Mouse (Mus musculus): ENCODE measurements at regions not wholly inside any gene's neighbourhood (a gene's known extent, or its start where the extent isn't known, plus 50 kb on each side); places are given as distances from the start of the nearest gene placed in this dataset.

- no peaks in the 10 kb centered on the region for H3K27me3 ChIP-seq (ENCODE audit: control insufficient read depth, insufficient read depth, low read length)
- H3K27ac ChIP-seq (ENCODE audit: control insufficient read depth, insufficient read depth, low read depth, low read length) = no peak overlapping the region
- H3K4me3 ChIP-seq (ENCODE audit: control insufficient read depth, low read depth, low read length) = no peak overlapping the region
- H3K36me3 ChIP-seq (ENCODE audit: control insufficient read depth, insufficient read depth, low read length) = no peaks in the 10 kb centered on the region
- H3K4me1 ChIP-seq (ENCODE audit: control insufficient read depth, insufficient read depth, low read length) = no peaks in the 10 kb centered on the region
- TF ChIP-seq CTCF (IDR thresholded peaks at IDR 0.05; ENCODE audit: control insufficient read depth, insufficient read depth, insufficient replicate concordance, low read depth, low read length) (no peak), POLR2A (IDR thresholded peaks at IDR 0.05; ENCODE audit: control insufficient read depth, low read depth, low read length) (no peak)
These were observed 90.9 kb upstream of the Klf12 start for GRCm38 (mm10) chr14:100375218-100375983.

GRCm38 (mm10) chr14:100374494-100375217 lies 90.2 kb upstream of the Klf12 start:
- no peak for TF ChIP-seq POLR2A (IDR thresholded peaks at IDR 0.05; ENCODE audit: control insufficient read depth, low read depth, low read length)
- no peak overlapping the region for H3K27ac ChIP-seq (ENCODE audit: control insufficient read depth, insufficient read depth, low read depth, low read length)
- H3K4me3 ChIP-seq (ENCODE audit: control insufficient read depth, low read depth, low read length) = no peak overlapping the region
- H3K4me1 ChIP-seq (ENCODE audit: control insufficient read depth, insufficient read depth, low read length) = no peaks in the 10 kb centered on the region
- H3K27me3 ChIP-seq (ENCODE audit: control insufficient read depth, insufficient read depth, low read length) = no peaks in the 10 kb centered on the region
- no peaks in the 10 kb centered on the region for H3K36me3 ChIP-seq (ENCODE audit: control insufficient read depth, insufficient read depth, low read length)

GRCm38 (mm10) chr14:100366234-100366864 lies 81.9 kb upstream of the Klf12 start:
- TF ChIP-seq POLR2A (IDR thresholded peaks at IDR 0.05; ENCODE audit: control insufficient read depth, low read depth, low read length) (no peak), CTCF (IDR thresholded peaks at IDR 0.05; ENCODE audit: control insufficient read depth, insufficient read depth, insufficient replicate concordance, low read depth, low read length) (no peak)
- Histone ChIP-seq H3K27me3 (ENCODE audit: control insufficient read depth, insufficient read depth, low read length) (no peaks in the 10 kb centered on the region), H3K4me3 (ENCODE audit: control insufficient read depth, low read depth, low read length) (no peak overlapping the region), H3K4me1 (ENCODE audit: control insufficient read depth, insufficient read depth, low read length) (no peaks in the 10 kb centered on the region), H3K36me3 (ENCODE audit: control insufficient read depth, insufficient read depth, low read length) (no peaks in the 10 kb centered on the region), H3K27ac (ENCODE audit: control insufficient read depth, insufficient read depth, low read depth, low read length) (no peak overlapping the region)

- H3K4me3 ChIP-seq (ENCODE audit: control insufficient read depth, low read depth, low read length) = no peak overlapping the region
- no peak overlapping the region for H3K27ac ChIP-seq (ENCODE audit: control insufficient read depth, insufficient read depth, low read depth, low read length)
- no peaks in the 10 kb centered on the region for H3K4me1 ChIP-seq (ENCODE audit: control insufficient read depth, insufficient read depth, low read length)
- no peaks in the 10 kb centered on the region for H3K27me3 ChIP-seq (ENCODE audit: control insufficient read depth, insufficient read depth, low read length)
- TF ChIP-seq CTCF (IDR thresholded peaks at IDR 0.05; ENCODE audit: control insufficient read depth, insufficient read depth, insufficient replicate concordance, low read depth, low read length) (no peak), POLR2A (IDR thresholded peaks at IDR 0.05; ENCODE audit: control insufficient read depth, low read depth, low read length) (no peak)
- H3K36me3 ChIP-seq (ENCODE audit: control insufficient read depth, insufficient read depth, low read length) = no peaks in the 10 kb centered on the region
These were observed 78.3 kb upstream of the Klf12 start for GRCm38 (mm10) chr14:100362786-100363185.

GRCm38 (mm10) chr14:100361346-100362029 lies 77.0 kb upstream of the Klf12 start:
- TF ChIP-seq CTCF (IDR thresholded peaks at IDR 0.05; ENCODE audit: control insufficient read depth, insufficient read depth, insufficient replicate concordance, low read depth, low read length) (no peak), POLR2A (IDR thresholded peaks at IDR 0.05; ENCODE audit: control insufficient read depth, low read depth, low read length) (no peak)
- no peak overlapping the region for H3K4me3 ChIP-seq (ENCODE audit: control insufficient read depth, low read depth, low read length)
- H3K4me1 ChIP-seq (ENCODE audit: control insufficient read depth, insufficient read depth, low read length) = no peaks in the 10 kb centered on the region
- H3K36me3 ChIP-seq (ENCODE audit: control insufficient read depth, insufficient read depth, low read length) = no peaks in the 10 kb centered on the region
- no peak overlapping the region for H3K27ac ChIP-seq (ENCODE audit: control insufficient read depth, insufficient read depth, low read depth, low read length)
- H3K27me3 ChIP-seq (ENCODE audit: control insufficient read depth, insufficient read depth, low read length) = no peaks in the 10 kb centered on the region

- no peak overlapping the region for H3K4me3 ChIP-seq (ENCODE audit: control insufficient read depth, low read depth, low read length)
- no peaks in the 10 kb centered on the region for H3K4me1 ChIP-seq (ENCODE audit: control insufficient read depth, insufficient read depth, low read length)
- H3K36me3 ChIP-seq (ENCODE audit: control insufficient read depth, insufficient read depth, low read length) = no peaks in the 10 kb centered on the region
- TF ChIP-seq POLR2A (IDR thresholded peaks at IDR 0.05; ENCODE audit: control insufficient read depth, low read depth, low read length) = no peak
- TF ChIP-seq CTCF (IDR thresholded peaks at IDR 0.05; ENCODE audit: control insufficient read depth, insufficient read depth, insufficient replicate concordance, low read depth, low read length) = no peak
- H3K27ac ChIP-seq (ENCODE audit: control insufficient read depth, insufficient read depth, low read depth, low read length) = no peak overlapping the region
- H3K27me3 ChIP-seq (ENCODE audit: control insufficient read depth, insufficient read depth, low read length) = no peaks in the 10 kb centered on the region
These were observed 75.4 kb upstream of the Klf12 start for GRCm38 (mm10) chr14:100359881-100360280.

GRCm38 (mm10) chr14:100357131-100357530 lies 72.7 kb upstream of the Klf12 start:
- no peaks in the 10 kb centered on the region for H3K36me3 ChIP-seq (ENCODE audit: control insufficient read depth, insufficient read depth, low read length)
- H3K27ac ChIP-seq (ENCODE audit: control insufficient read depth, insufficient read depth, low read depth, low read length) = no peak overlapping the region
- H3K27me3 ChIP-seq (ENCODE audit: control insufficient read depth, insufficient read depth, low read length) = no peaks in the 10 kb centered on the region
- TF ChIP-seq POLR2A (IDR thresholded peaks at IDR 0.05; ENCODE audit: control insufficient read depth, low read depth, low read length) (no peak), CTCF (IDR thresholded peaks at IDR 0.05; ENCODE audit: control insufficient read depth, insufficient read depth, insufficient replicate concordance, low read depth, low read length) (no peak)
- H3K4me1 ChIP-seq (ENCODE audit: control insufficient read depth, insufficient read depth, low read length) = no peaks in the 10 kb centered on the region
- no peak overlapping the region for H3K4me3 ChIP-seq (ENCODE audit: control insufficient read depth, low read depth, low read length)

Data from testis, adult 2 months (tissue).